Comparison of ENCODE assay signal across 27 mouse cellular contexts in the genomic region with DNA sequence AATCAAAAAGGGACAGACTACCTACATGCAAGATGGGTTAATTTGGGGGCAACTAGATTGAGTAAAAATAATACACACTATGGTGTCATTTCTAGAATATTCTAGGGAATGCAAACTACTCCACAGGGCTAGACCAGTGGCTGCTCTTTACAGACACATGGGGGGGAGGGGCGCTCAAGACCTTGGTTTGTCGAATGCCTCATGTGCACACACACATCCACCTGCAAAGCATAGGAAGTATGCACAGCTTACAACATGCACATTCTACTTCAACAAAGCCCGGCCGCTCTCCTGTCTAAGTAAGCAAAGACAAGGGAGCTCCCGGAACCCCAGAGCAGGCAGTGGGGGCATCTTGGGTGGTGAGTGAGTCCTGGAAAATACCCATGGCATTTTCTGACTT.
DNase-seq lines count a peak whose midpoint lies in the region; ATAC-seq and TF ChIP-seq lines count a peak whose summit lies in the region.
"Had no signal": no experiment of that assay in that cellular context is flagged by ENCODE, and none has a peak within 500 bp of the region (broad histone marks: within the 10 kb centered on the region; RNA-seq: fewer than 3 reads in every experiment).

No protein-coding gene starts in this region.

- no peak for TF ChIP-seq EP300 in heart, postnatal 0 days (IDR thresholded peaks at IDR 0.05; ENCODE audit: low read depth)
- TF ChIP-seq EP300 in liver, postnatal 0 days (IDR thresholded peaks at IDR 0.05; ENCODE audit: low read depth), result no peak

- intact Hi-C loops in heart, postnatal 36 days (cut with DNase I), result no loop called here

- no peaks in the 10 kb centered on the region for H3K9me3 ChIP-seq in heart, postnatal 0 days (replicated peaks; ENCODE audit: control insufficient read depth, low read length)
- H3K9me3 ChIP-seq in liver, postnatal 0 days (ENCODE audit: low read length), result no peaks in the 10 kb centered on the region
- H3K9me3 ChIP-seq: embryonic facial prominence, embryonic 12.5 days; embryonic facial prominence, embryonic 15.5 days; forebrain, embryonic 13.5 days; G1E; heart, embryonic 10.5 days; heart, embryonic 13.5 days; hindbrain, embryonic 10.5 days had no signal

- H3K4me1 ChIP-seq in heart, postnatal 0 days (ENCODE audit: control insufficient read depth, insufficient read depth), result no peaks in the 10 kb centered on the region
- 0 out of 2 replicates have a peak, but pooled peaks cover 3% of the 10 kb centered on the region for H3K4me1 ChIP-seq in liver, postnatal 0 days (ENCODE audit: insufficient read depth)

- H3K27me3 ChIP-seq in heart, postnatal 0 days (ENCODE audit: control insufficient read depth, insufficient read depth, low read length), result no peaks in the 10 kb centered on the region
- H3K27me3 ChIP-seq in liver, postnatal 0 days (ENCODE audit: insufficient read depth, low read length), result no peaks in the 10 kb centered on the region
- H3K27me3 ChIP-seq: CH12.LX; embryonic facial prominence, embryonic 12.5 days; embryonic facial prominence, embryonic 15.5 days; heart, embryonic 13.5 days; Patski had no signal

- H3K9ac ChIP-seq in heart, postnatal 0 days (replicated peaks; ENCODE audit: low read depth, low read length), result no peak overlapping the region
- H3K9ac ChIP-seq in liver, postnatal 0 days (replicated peaks), result no peak overlapping the region
- H3K9ac ChIP-seq: embryonic facial prominence, embryonic 12.5 days; embryonic facial prominence, embryonic 15.5 days; forebrain, embryonic 13.5 days; forebrain, postnatal 0 days; heart, embryonic 13.5 days; hindbrain, embryonic 14.5 days had no signal

- TF ChIP-seq CTCF in heart, postnatal 0 days (IDR thresholded peaks at IDR 0.05; ENCODE audit: low read depth), result no peak
- no peak for TF ChIP-seq CTCF in liver, postnatal 0 days (IDR thresholded peaks at IDR 0.05; ENCODE audit: low read depth)

- no peak for DNase-seq in heart, postnatal 0 days (ENCODE audit: low spot score)
- no peak for DNase-seq in heart, postnatal 36 days
- peak; percentile 70 for DNase-seq in thymus, postnatal 0 days (ENCODE audit: low spot score)
- DNase-seq in thymus, postnatal 25 days, result peak; percentile 79
- DNase-seq in kidney, postnatal 14 days, result no peak
- DNase-seq in liver, postnatal 0 days, result no peak
- DNase-seq in heart, adult 18-20 months, result no peak
- DNase-seq: adrenal gland, postnatal 10 days; B cell, adult 2 months; cerebellum, adult 11 months; cerebellum, adult 2 months; cerebellum, adult 9-11 months; cerebellum, postnatal 25 days; forebrain, postnatal 0 days; gastrocnemius, postnatal 25 days; heart, adult 2 months had no signal

- 94% methylated on average over 5 of the region's 5 CpGs for WGBS in heart, postnatal 0 days
- 91% methylated on average over 5 of the region's 5 CpGs for WGBS in liver, postnatal 0 days (ENCODE audit: insufficient replicate concordance)

- ATAC-seq in heart, postnatal 0 days (ENCODE audit: insufficient read depth, low read depth), result no peak
- no peak for ATAC-seq in liver, postnatal 0 days
- ATAC-seq: forebrain, embryonic 13.5 days; forebrain, postnatal 0 days; Patski had no signal

- no peak overlapping the region for H3K4me2 ChIP-seq in heart, postnatal 0 days (ENCODE audit: low read depth, low read length)
- H3K4me2 ChIP-seq in liver, postnatal 0 days (ENCODE audit: low read depth, low read length), result no peak overlapping the region
- H3K4me2 ChIP-seq: embryonic facial prominence, embryonic 12.5 days; embryonic facial prominence, embryonic 15.5 days; forebrain, embryonic 13.5 days; heart, embryonic 13.5 days; hindbrain, embryonic 14.5 days had no signal

- no peaks in the 10 kb centered on the region for H3K36me3 ChIP-seq in heart, postnatal 0 days (replicated peaks; ENCODE audit: control insufficient read depth, insufficient read depth, low read length)
- H3K36me3 ChIP-seq in liver, postnatal 0 days (replicated peaks; ENCODE audit: insufficient read depth, low read length), result no peaks in the 10 kb centered on the region; the same call in 1 of the 2 replicates
- H3K36me3 ChIP-seq: embryonic facial prominence, embryonic 15.5 days; heart, embryonic 10.5 days had no signal

- peak overlapping the region; percentile 15; the same call in 1 of the 2 replicates for H3K27ac ChIP-seq in heart, postnatal 0 days (ENCODE audit: low read depth)
- no peak overlapping the region for H3K27ac ChIP-seq in liver, postnatal 0 days (ENCODE audit: low read depth)
- H3K27ac ChIP-seq: embryonic facial prominence, embryonic 12.5 days; embryonic facial prominence, embryonic 15.5 days; forebrain, embryonic 13.5 days; heart, adult 2 months; heart, embryonic 10.5 days; heart, embryonic 13.5 days; hindbrain, embryonic 10.5 days; hindbrain, embryonic 14.5 days had no signal

- H3K4me3 ChIP-seq in heart, postnatal 0 days (ENCODE audit: low read depth, low read length), result no peak overlapping the region
- no peak overlapping the region for H3K4me3 ChIP-seq in liver, postnatal 0 days (ENCODE audit: low read depth, low read length)
- H3K4me3 ChIP-seq: embryonic facial prominence, embryonic 12.5 days; embryonic facial prominence, embryonic 15.5 days; erythroblast, embryonic 14.5 days; forebrain, embryonic 13.5 days; heart, adult 2 months; heart, embryonic 10.5 days; heart, embryonic 13.5 days; hindbrain, embryonic 10.5 days had no signal

Comparison
In these comparisons a context has a peak if more than half of its experiments do, and no peak if none do; other contexts are left out.
1. DNase-seq: peak in thymus, postnatal 0 days (single experiment) and thymus, postnatal 25 days (single experiment); none in heart, postnatal 0 days (single experiment), heart, postnatal 36 days (0 of 2), kidney, postnatal 14 days (single experiment), liver, postnatal 0 days (single experiment) and heart, adult 18-20 months (0 of 2).